Mouse (Mus musculus) embryonic facial prominence, embryonic 12.5 days (tissue): Measurements from ENCODE around the gene Dcp1b. TPM values are rescaled to one million over a fixed set of nuclear protein-coding genes. Genes with fewer than 3 reads are reported as not detected.

Experiments used
- ATAC-seq: fragments of 200-750 bp; cut with Nextera tagmentation; 2 replicates; pipeline ENCODE4 v1.8.0; 2017; ENCODE audit not compliant: insufficient number of reproducible peaks, insufficient read depth, low FRiP score, low TSS enrichment
- H3K27ac ChIP-seq: fragments of 300-500 bp; sonication (generic); 2 replicates; pipeline ENCODE4 v1.5.1; 2016; ENCODE audit warnings: mild to moderate bottlenecking
- H3K27me3 ChIP-seq: fragments of 300-500 bp; sonication (generic); 2 replicates; pipeline ENCODE4 v1.6.1; 2016; ENCODE audit warnings: mild to moderate bottlenecking, moderate library complexity
- H3K36me3 ChIP-seq: fragments of 300-500 bp; sonication (generic); 2 replicates; pipeline ENCODE4 v1.6.1; 2016; ENCODE audit warnings: mild to moderate bottlenecking
- H3K4me1 ChIP-seq: fragments of 300-500 bp; sonication (generic); 2 replicates; pipeline ENCODE4 v1.6.1; 2016
- H3K4me2 ChIP-seq: fragments of 300-500 bp; sonication (generic); replicated peaks from 2 replicates; pipeline ENCODE4 v1.6.1; 2016; ENCODE audit warnings: mild to moderate bottlenecking, moderate library complexity
- H3K4me3 ChIP-seq: fragments of 300-500 bp; sonication (generic); 2 replicates; pipeline ENCODE4 v1.5.1; 2016; ENCODE audit warnings: mild to moderate bottlenecking
- H3K9ac ChIP-seq: fragments of 300-500 bp; sonication (generic); 2 replicates; pipeline ENCODE4 v1.6.1; 2016; ENCODE audit warnings: mild to moderate bottlenecking, moderate library complexity
- H3K9me3 ChIP-seq: fragments of 300-500 bp; sonication (generic); 2 replicates; pipeline ENCODE4 v1.6.1; 2016; ENCODE audit warnings: mild to moderate bottlenecking, moderate library complexity
- WGBS: fragments of 180-500 bp; shearing (Covaris S2); methylation state at CpG from one replicate; pipeline ENCODE4 v1.1.7; 2016; 5-methylcytosine and 5-hydroxymethylcytosine counted together
- polyA plus RNA-seq: library from polyadenylated mRNA; unstranded; fragments of >200 nt; fragmentation: Nextera tagmentation; extraction: Ambion mirVana; gene quantifications from 2 replicates; pipeline ENCODE4 v1.2.1, GENCODE M21; 2016

The Dcp1b gene
- 8.5 and 9.7 TPM in 2 replicates for polyA plus RNA-seq

DNA sequence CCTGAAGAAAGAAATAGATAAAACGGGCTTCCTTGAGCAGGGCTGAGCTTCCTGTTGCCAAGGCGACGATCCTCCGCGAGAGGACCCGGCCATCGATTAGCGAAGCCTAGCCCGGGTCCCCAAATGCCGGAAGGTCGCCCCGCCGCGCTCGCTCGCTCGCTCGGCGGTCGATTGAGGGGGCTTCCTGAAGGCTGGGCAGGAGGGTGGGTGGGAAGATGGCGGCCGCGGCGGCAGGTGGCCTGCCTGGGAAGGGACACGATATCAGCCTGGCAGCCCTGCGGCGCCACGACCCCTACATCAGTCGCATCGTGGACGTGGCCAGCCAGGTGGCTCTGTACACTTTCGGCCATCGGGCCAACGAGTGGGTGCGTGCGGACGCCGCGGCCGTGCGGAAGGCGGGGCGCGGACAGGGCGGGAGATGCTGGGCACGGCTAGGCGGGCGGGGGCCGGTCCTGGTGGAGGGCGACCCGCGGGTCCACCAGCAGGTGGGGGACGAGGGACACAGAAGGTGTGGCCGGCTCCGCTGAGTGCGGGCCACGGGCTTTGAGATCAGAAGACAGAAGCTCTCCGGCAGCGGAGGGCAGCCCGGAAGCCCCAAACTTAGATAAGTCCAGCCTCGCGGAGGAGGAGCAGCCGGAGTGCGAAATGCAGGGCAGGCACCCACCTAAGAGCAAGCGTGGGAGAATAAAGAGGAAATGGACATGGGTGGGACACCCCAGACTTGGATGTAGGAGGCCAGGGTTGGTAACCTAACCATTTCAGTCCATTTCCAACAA, at the start of gene Dcp1b:
Dcp1b (plus strand) TSS at position 176 of the 776 bp plus-strand sequence.
- peak; percentile 94 for ATAC-seq
- H3K4me2 ChIP-seq, result peak within 1 kb of the TSS; percentile 56
- H3K36me3 ChIP-seq, result no peaks in the 10 kb centered on the region
- H3K9ac ChIP-seq, result peak within 1 kb of the TSS; percentile 68
- 1% methylated on average over 64 of the region's 65 CpGs for WGBS
- no peaks in the 10 kb centered on the region for H3K9me3 ChIP-seq
- H3K27ac ChIP-seq, result peak within 1 kb of the TSS; percentile 77
- H3K27me3 ChIP-seq, result no peaks in the 10 kb centered on the region
- peaks cover 6% of the 10 kb centered on the region; the same call in 1 of the 2 replicates for H3K4me1 ChIP-seq
- H3K4me3 ChIP-seq, result peak within 1 kb of the TSS; percentile 77

DNA sequence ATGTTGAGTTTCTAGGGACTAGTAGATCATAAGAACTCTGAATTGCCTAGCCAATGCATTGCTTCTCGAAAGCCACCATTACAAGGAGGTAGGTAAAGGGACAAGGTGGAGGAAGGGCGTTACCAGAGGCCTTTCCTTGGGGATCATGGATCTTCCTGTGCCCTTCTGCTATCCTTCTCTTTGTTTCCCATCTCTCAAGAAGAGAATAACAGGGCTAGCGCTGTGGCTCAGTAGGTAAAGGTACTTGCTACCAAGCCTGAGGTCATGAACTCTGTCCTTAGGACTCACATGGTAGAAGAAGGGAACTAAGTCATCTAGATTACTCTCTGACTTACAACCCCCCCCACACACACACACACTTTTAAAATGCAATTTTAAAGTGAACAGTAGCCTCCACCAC, 48.1 kb upstream of the Dcp1b start:
- Histone ChIP-seq H3K4me3 (no peak overlapping the region), H3K4me1 (no peaks in the 10 kb centered on the region), H3K9me3 (no peaks in the 10 kb centered on the region), H3K4me2 (no peak overlapping the region), H3K27ac (no peak overlapping the region), H3K36me3 (no peaks in the 10 kb centered on the region), H3K9ac (no peak overlapping the region), H3K27me3 (no peaks in the 10 kb centered on the region)
- no peak for ATAC-seq
- 81% methylated on average over 3 of the region's 3 CpGs for WGBS

- WGBS, result 84% methylated on average over 1 of the region's 1 CpGs
- no peak overlapping the region for H3K9ac ChIP-seq
- H3K27ac ChIP-seq, result no peak overlapping the region
- no peak for ATAC-seq
- H3K9me3 ChIP-seq, result no peaks in the 10 kb centered on the region
- H3K4me3 ChIP-seq, result no peak overlapping the region
- no peaks in the 10 kb centered on the region for H3K36me3 ChIP-seq
- no peak overlapping the region for H3K4me2 ChIP-seq
- H3K4me1 ChIP-seq, result no peaks in the 10 kb centered on the region
- no peaks in the 10 kb centered on the region for H3K27me3 ChIP-seq
These were observed 47.0 kb upstream of the Dcp1b start for GRCm38 (mm10) chr6:119128076-119128475.

DNA sequence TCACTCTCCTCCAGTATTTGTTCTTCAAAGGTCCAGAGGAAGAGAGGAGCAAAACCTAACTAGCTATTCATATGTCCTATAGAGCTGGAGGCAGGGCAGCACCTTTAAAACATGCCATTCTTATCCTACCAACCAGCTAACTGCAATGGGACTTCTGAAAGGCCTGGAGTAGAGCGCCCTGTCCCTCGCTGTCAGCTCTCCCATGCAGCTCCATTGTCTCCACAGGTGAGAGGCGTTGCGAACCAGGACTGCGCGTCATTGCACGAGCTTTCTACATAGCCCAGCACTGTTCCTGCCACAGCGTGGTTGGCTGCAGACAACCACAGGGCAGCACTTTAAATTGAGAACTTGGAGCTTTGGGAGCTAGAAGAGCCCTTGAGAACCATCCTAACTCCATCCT, 46.5 kb upstream of the Dcp1b start:
- ATAC-seq, result no peak
- 90% methylated on average over 8 of the region's 8 CpGs for WGBS
- H3K4me1 ChIP-seq, result no peaks in the 10 kb centered on the region

GRCm38 (mm10) chr6:119129664-119130063, 45.4 kb upstream of the Dcp1b start:
- ATAC-seq, result no peak
- no peak overlapping the region for H3K9ac ChIP-seq
- 84% methylated on average over 5 of the region's 5 CpGs for WGBS

More for the DNA sequence above, 46.5 kb upstream of the Dcp1b start:
- Histone ChIP-seq H3K27ac (no peak overlapping the region), H3K4me3 (no peak overlapping the region), H3K9me3 (no peaks in the 10 kb centered on the region), H3K9ac (no peak overlapping the region), H3K4me2 (no peak overlapping the region), H3K27me3 (no peaks in the 10 kb centered on the region), H3K36me3 (no peaks in the 10 kb centered on the region)

DNA sequence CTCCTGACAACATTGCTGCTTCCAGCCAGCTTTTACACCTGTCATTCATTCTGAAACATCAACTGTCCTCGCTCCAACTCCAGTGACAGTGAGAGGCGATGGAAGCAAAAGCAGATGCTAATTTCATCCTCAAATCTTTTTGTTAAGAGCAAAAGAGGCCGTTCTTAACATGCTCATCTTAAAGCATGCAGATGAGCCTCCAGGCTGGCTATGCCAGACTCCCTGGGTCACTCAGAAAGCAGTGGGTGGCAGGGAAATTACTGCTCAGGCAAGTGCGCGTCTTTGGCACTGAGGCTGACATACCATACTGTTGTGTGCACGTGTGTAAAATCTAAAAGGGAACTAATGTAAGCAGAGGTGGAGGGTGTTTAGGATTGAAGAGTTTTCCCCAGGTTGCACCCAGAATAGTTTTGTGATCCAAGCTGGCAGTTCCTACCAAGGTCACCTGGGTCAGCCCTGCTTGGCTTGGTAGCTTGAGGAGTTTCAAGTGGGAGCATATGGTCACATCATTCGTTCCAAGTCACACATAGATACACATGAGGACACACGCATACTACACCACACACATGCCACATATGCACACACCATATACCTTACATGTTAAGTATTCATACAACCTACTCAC, 42.8 kb upstream of the Dcp1b start:
- H3K27ac ChIP-seq, result no peak overlapping the region
- 88% methylated on average over 8 of the region's 8 CpGs for WGBS
- no peak for ATAC-seq

More at GRCm38 (mm10) chr6:119129664-119130063, 45.4 kb upstream of the Dcp1b start:
- Histone ChIP-seq H3K9me3 (no peaks in the 10 kb centered on the region), H3K27ac (no peak overlapping the region), H3K27me3 (no peaks in the 10 kb centered on the region), H3K4me3 (no peak overlapping the region), H3K4me1 (no peaks in the 10 kb centered on the region), H3K4me2 (no peak overlapping the region), H3K36me3 (no peaks in the 10 kb centered on the region)

DNA sequence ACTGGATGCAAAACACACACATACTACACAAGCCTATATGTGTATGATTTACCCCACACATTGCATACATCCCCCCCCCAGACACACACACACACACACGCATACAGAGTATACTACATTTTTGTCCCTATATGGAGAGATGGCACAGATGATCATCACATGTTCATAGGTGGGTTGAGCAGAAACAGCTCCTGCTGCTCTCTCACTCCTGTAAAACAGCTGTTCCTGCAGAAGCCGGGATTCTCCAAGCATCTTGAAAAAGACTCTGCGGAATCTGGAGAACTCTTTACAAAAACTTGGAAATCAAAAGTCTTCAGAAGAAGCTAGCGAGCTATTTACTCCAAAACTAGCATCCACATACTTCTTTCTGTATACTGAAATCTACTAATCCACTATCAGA, 42.2 kb upstream of the Dcp1b start:
- no peak overlapping the region for H3K4me2 ChIP-seq
- no peak for ATAC-seq
- no peaks in the 10 kb centered on the region for H3K4me1 ChIP-seq
- 88% methylated on average over 4 of the region's 4 CpGs for WGBS
- no peaks in the 10 kb centered on the region for H3K9me3 ChIP-seq
- no peaks in the 10 kb centered on the region for H3K36me3 ChIP-seq
- no peak overlapping the region for H3K27ac ChIP-seq
- H3K4me3 ChIP-seq, result no peak overlapping the region
- no peak overlapping the region for H3K9ac ChIP-seq
- no peaks in the 10 kb centered on the region for H3K27me3 ChIP-seq

More for the DNA sequence above, 42.8 kb upstream of the Dcp1b start:
- Histone ChIP-seq H3K4me2 (no peak overlapping the region), H3K4me3 (no peak overlapping the region), H3K4me1 (no peaks in the 10 kb centered on the region), H3K9ac (no peak overlapping the region), H3K9me3 (no peaks in the 10 kb centered on the region), H3K36me3 (no peaks in the 10 kb centered on the region), H3K27me3 (no peaks in the 10 kb centered on the region)

DNA sequence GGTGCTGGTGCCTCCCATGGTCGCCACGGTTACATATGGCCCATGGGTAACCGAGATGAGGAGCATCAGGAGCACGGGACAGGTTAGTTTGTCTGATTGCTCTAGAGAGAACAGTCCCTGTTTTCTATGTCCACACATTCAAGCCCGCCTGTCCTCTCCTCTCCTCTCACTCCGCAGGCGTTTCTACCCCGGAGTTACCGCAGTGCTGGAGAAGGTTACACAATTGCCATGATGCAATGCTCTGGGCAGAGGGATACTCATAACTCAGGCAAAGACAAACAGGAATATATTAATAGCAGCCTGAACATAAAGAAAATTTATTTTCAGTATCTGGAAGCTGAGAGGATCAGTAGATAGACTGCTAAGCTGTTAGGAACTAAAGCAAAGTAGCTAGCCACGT, 37.3 kb upstream of the Dcp1b start:
- no peak overlapping the region for H3K4me2 ChIP-seq
- H3K27ac ChIP-seq, result no peak overlapping the region
- H3K4me1 ChIP-seq, result no peaks in the 10 kb centered on the region
- H3K9me3 ChIP-seq, result no peaks in the 10 kb centered on the region
- H3K9ac ChIP-seq, result no peak overlapping the region
- no peak overlapping the region for H3K4me3 ChIP-seq
- H3K27me3 ChIP-seq, result no peaks in the 10 kb centered on the region
- no peak for ATAC-seq
- no peaks in the 10 kb centered on the region for H3K36me3 ChIP-seq
- WGBS, result 89% methylated on average over 10 of the region's 10 CpGs

DNA sequence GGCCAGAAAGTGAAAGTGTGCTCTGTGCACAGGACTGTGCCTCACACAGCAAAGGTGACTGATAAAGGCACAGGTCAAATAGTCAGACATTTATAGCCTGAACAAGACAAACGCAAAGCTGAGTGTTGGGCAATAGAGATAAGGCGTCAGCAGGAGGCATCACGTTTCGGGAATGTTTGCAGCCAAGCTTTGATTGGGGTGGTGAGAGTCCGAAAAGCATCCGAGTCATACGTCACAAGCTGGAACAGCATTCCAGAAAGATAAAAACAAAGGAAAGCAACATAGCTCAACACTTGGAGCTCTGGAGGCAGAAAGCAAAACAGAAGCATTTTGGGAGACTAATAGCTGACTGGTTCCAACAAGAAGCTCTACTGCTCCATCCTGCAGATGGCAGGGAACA, 35.5 kb upstream of the Dcp1b start:
- ATAC-seq, result no peak
- 71% methylated on average over 7 of the region's 7 CpGs for WGBS
- Histone ChIP-seq H3K9me3 (no peaks in the 10 kb centered on the region), H3K4me1 (no peaks in the 10 kb centered on the region), H3K4me2 (no peak overlapping the region), H3K4me3 (no peak overlapping the region), H3K27me3 (no peaks in the 10 kb centered on the region), H3K9ac (no peak overlapping the region), H3K27ac (no peak overlapping the region), H3K36me3 (no peaks in the 10 kb centered on the region)

DNA sequence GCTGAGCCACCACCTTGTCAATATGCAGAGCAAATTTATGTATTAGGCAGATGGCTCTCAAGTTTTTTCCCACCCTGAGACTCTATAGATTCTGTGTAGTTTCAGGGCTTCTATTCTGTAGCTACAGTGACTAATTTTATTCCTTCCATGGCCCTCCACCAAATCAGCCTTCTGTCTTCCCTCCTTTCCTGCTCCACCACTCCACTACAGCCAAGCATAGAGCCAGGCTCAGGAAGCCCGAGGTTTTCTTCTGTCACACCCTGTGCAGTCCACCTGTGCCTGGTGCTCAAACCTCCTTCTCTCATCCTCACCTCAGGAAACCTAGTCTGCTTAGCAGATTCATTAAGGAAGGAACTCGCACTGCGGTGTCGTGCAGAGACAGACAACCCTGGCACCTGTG, 29.9 kb upstream of the Dcp1b start:
- no peak for ATAC-seq
- no peak overlapping the region for H3K4me3 ChIP-seq

GRCm38 (mm10) chr6:119165677-119166076, 9.4 kb upstream of the Dcp1b start:
- H3K9me3 ChIP-seq, result no peaks in the 10 kb centered on the region
- ATAC-seq, result no peak
- H3K4me3 ChIP-seq, result no peak overlapping the region
- H3K4me1 ChIP-seq, result no peaks in the 10 kb centered on the region
- no peak overlapping the region for H3K9ac ChIP-seq
- H3K4me2 ChIP-seq, result no peak overlapping the region
- no peaks in the 10 kb centered on the region for H3K36me3 ChIP-seq
- no peak overlapping the region for H3K27ac ChIP-seq
- H3K27me3 ChIP-seq, result no peaks in the 10 kb centered on the region

More for the DNA sequence above, 29.9 kb upstream of the Dcp1b start:
- Histone ChIP-seq H3K27ac (no peak overlapping the region), H3K4me2 (no peak overlapping the region), H3K9ac (no peak overlapping the region), H3K36me3 (no peaks in the 10 kb centered on the region), H3K9me3 (no peaks in the 10 kb centered on the region), H3K27me3 (no peaks in the 10 kb centered on the region), H3K4me1 (no peaks in the 10 kb centered on the region)
- WGBS, result 73% methylated on average over 4 of the region's 4 CpGs
